Mouse (Mus musculus) intestine, postnatal 0 days (tissue): ENCODE results near the gene Itk. TPM values are rescaled to one million over a fixed set of nuclear protein-coding genes. Genes with fewer than 3 reads are reported as not detected.

Source experiments
- ATAC-seq: fragments of 200-750 bp; cut with Nextera tagmentation; 2 replicates; pipeline ENCODE4 v1.8.0; 2017; ENCODE audit warnings: mild to moderate bottlenecking, moderate TSS enrichment, moderate library complexity
- H3K27ac ChIP-seq: fragments of 300-500 bp; sonication (generic); 2 replicates; pipeline ENCODE4 v1.5.1; 2014; ENCODE audit warnings: mild to moderate bottlenecking, low read depth, low read length, moderate library complexity
- H3K27me3 ChIP-seq: fragments of 300-500 bp; sonication (generic); replicated peaks from 2 replicates; pipeline ENCODE4 v1.6.1; 2014; ENCODE audit warnings: low read length, mixed read lengths; ENCODE audit not compliant: control insufficient read depth, insufficient read depth
- H3K36me3 ChIP-seq: fragments of 300-500 bp; sonication (generic); 2 replicates; pipeline ENCODE4 v1.6.1; 2014; ENCODE audit warnings: mild to moderate bottlenecking, moderate library complexity; ENCODE audit not compliant: control insufficient read depth, insufficient read depth
- H3K4me1 ChIP-seq: fragments of 300-500 bp; sonication (generic); replicated peaks from 2 replicates; pipeline ENCODE4 v1.6.1; 2014; ENCODE audit warnings: antibody characterized with exemption, low read length, mixed read lengths; ENCODE audit not compliant: control insufficient read depth, insufficient read depth
- H3K4me2 ChIP-seq: fragments of 300-500 bp; sonication (generic); replicated peaks from 2 replicates; pipeline ENCODE4 v1.6.1; 2014; ENCODE audit warnings: low read depth, mild to moderate bottlenecking, moderate library complexity
- H3K4me3 ChIP-seq: fragments of 300-500 bp; sonication (generic); 2 replicates; pipeline ENCODE4 v1.5.1; 2014; ENCODE audit warnings: low read depth, low read length
- H3K9ac ChIP-seq: fragments of 300-500 bp; sonication (generic); 2 replicates; pipeline ENCODE4 v1.6.1; 2014; ENCODE audit warnings: mild to moderate bottlenecking, low read depth, low read length
- H3K9me3 ChIP-seq: fragments of 300-500 bp; sonication (generic); 2 replicates; pipeline ENCODE4 v1.6.1; 2016; ENCODE audit warnings: mixed run types; ENCODE audit not compliant: control insufficient read depth
- CTCF ChIP-seq: sonication (generic); IDR thresholded peaks from 2 replicates; pipeline ENCODE4 v1.5.1; 2016; ENCODE audit warnings: low read depth, mild to moderate bottlenecking, control low read depth, antibody characterized with exemption, moderate library complexity
- WGBS: fragments of 180-500 bp; shearing (Covaris S2); extraction: QIAGEN DNeasy Blood & Tissue Kit; methylation state at CpG from one replicate; pipeline ENCODE4 v1.1.7; 2014; 5-methylcytosine and 5-hydroxymethylcytosine counted together
- polyA plus RNA-seq: library from polyadenylated mRNA; unstranded; fragments of >200 nt; fragmentation: Nextera tagmentation; extraction: Ambion mirVana; gene quantifications from 2 replicates; pipeline ENCODE4 v1.2.1, GENCODE M21; 2015

Gene Itk
- polyA plus RNA-seq, 1 experiment from 2014 or later, result 0.09 TPM

GRCm38 (mm10) chr11:46401555-46401954, 12.2 kb upstream of the Itk start:
- no peak overlapping the region for H3K27ac ChIP-seq

GRCm38 (mm10) chr11:46398933-46399383, 9.6 kb upstream of the Itk start:
- ATAC-seq, result no peak
- Histone ChIP-seq H3K36me3 (no peaks in the 10 kb centered on the region), H3K9ac (no peak overlapping the region), H3K9me3 (no peaks in the 10 kb centered on the region), H3K27ac (no peak overlapping the region), H3K4me1 (no peaks in the 10 kb centered on the region), H3K27me3 (no peaks in the 10 kb centered on the region), H3K4me3 (no peak overlapping the region), H3K4me2 (no peak overlapping the region)
- WGBS, result 77% methylated on average over 5 of the region's 5 CpGs
- no peak for TF ChIP-seq CTCF

More at GRCm38 (mm10) chr11:46401555-46401954, 12.2 kb upstream of the Itk start:
- TF ChIP-seq CTCF, result no peak
- H3K4me1 ChIP-seq, result no peaks in the 10 kb centered on the region
- peak overlapping the region; percentile 61 for H3K4me2 ChIP-seq
- H3K4me3 ChIP-seq, result peak overlapping the region; percentile 17
- H3K9ac ChIP-seq, result no peak overlapping the region
- no peak for ATAC-seq
- H3K9me3 ChIP-seq, result no peaks in the 10 kb centered on the region
- H3K27me3 ChIP-seq, result no peaks in the 10 kb centered on the region
- WGBS, result 40% methylated on average over 12 of the region's 12 CpGs
- no peaks in the 10 kb centered on the region for H3K36me3 ChIP-seq

- no peak overlapping the region for H3K4me3 ChIP-seq
These were observed 9.2 kb upstream of the Itk start for GRCm38 (mm10) chr11:46398473-46398872.

GRCm38 (mm10) chr11:46397900-46398299, 8.6 kb upstream of the Itk start:
- no peak overlapping the region for H3K9ac ChIP-seq
- H3K36me3 ChIP-seq, result no peaks in the 10 kb centered on the region
- H3K4me3 ChIP-seq, result no peak overlapping the region
- no peaks in the 10 kb centered on the region for H3K9me3 ChIP-seq
- no peaks in the 10 kb centered on the region for H3K4me1 ChIP-seq
- no peak overlapping the region for H3K27ac ChIP-seq
- H3K4me2 ChIP-seq, result no peak overlapping the region
- H3K27me3 ChIP-seq, result no peaks in the 10 kb centered on the region
- WGBS, result 69% methylated on average over 2 of the region's 2 CpGs
- no peak for ATAC-seq
- TF ChIP-seq CTCF, result no peak

More at GRCm38 (mm10) chr11:46398473-46398872, 9.2 kb upstream of the Itk start:
- H3K36me3 ChIP-seq, result no peaks in the 10 kb centered on the region
- no peak for ATAC-seq
- H3K4me1 ChIP-seq, result no peaks in the 10 kb centered on the region
- no peaks in the 10 kb centered on the region for H3K9me3 ChIP-seq
- WGBS, result 85% methylated on average over 4 of the region's 4 CpGs
- H3K4me2 ChIP-seq, result no peak overlapping the region
- no peaks in the 10 kb centered on the region for H3K27me3 ChIP-seq
- no peak overlapping the region for H3K27ac ChIP-seq
- no peak overlapping the region for H3K9ac ChIP-seq
- no peak for TF ChIP-seq CTCF

- ATAC-seq, result no peak
- H3K4me3 ChIP-seq, result no peak overlapping the region
- H3K9me3 ChIP-seq, result no peaks in the 10 kb centered on the region
- H3K4me2 ChIP-seq, result no peak overlapping the region
- no peaks in the 10 kb centered on the region for H3K4me1 ChIP-seq
- WGBS, result 77% methylated on average over 4 of the region's 4 CpGs
- H3K27ac ChIP-seq, result no peak overlapping the region
- H3K36me3 ChIP-seq, result no peaks in the 10 kb centered on the region
- no peak for TF ChIP-seq CTCF
- no peaks in the 10 kb centered on the region for H3K27me3 ChIP-seq
- no peak overlapping the region for H3K9ac ChIP-seq
These were observed 7.5 kb upstream of the Itk start for GRCm38 (mm10) chr11:46396860-46397179.

- no peak within 1 kb of the TSS for H3K4me3 ChIP-seq
- H3K9ac ChIP-seq, result no peak within 1 kb of the TSS
- no peak for TF ChIP-seq CTCF
- H3K27me3 ChIP-seq, result no peaks in the 10 kb centered on the region
- WGBS, result 63% methylated on average over 13 of the region's 13 CpGs
- no peak for ATAC-seq
- no peaks in the 10 kb centered on the region for H3K36me3 ChIP-seq
- no peak within 1 kb of the TSS for H3K4me2 ChIP-seq
- no peaks in the 10 kb centered on the region for H3K9me3 ChIP-seq
- H3K4me1 ChIP-seq, result no peaks in the 10 kb centered on the region
- H3K27ac ChIP-seq, result no peak within 1 kb of the TSS
These were observed 7.0 kb upstream of the Itk start, which contains the start of gene Fam71b for GRCm38 (mm10) chr11:46396167-46396859. Gene Fam71b (plus strand): TSS chr11:46396559.
